Mouse (Mus musculus) thymus, postnatal 25 days (tissue): Measurements from ENCODE around the gene Polr3b.

Source experiments
- DNase-seq: peaks from one replicate; pipeline ENCODE4 v3.0.0; 2022

Gene Polr3b

DNA sequence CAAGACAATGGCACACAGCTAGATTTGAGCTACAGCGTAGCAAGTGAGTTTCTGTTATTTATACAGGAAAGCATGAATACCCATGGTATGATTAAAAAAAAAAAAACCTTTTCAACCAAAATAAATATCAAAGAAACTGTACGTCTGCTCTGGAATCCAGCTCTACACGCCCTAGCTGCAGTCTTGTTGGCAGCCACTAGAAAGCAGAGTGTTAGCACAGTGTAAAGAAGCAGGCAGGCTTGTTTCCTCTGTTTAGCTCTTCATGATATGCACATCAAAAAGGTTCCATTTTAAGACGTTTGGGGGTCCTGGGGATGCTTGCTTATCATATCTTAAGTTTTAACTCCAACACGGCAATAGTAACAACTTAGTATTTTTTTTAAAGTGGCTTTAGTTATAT is 89.8 kb downstream of the Polr3b start:
- DNase-seq, result no peak

DNA sequence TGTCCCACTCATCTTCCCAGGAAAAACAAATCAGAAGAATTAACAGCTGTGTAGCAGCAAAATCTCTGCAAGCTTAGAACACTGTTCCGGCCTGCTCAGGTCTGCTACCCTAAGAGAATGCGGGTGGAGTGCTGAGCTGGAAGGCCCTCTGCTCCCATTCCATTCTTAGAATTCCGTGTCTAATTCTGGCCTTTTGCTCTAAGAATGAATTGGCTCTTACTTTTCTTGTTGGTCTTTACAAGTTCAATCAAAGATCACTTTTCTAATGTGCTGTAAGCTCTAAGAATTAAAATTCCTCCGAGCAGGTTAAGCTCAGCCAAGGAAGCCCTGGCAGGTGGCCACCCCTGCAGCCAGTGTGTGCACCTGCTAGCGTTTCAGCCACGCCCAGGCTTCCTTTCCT is 90.4 kb downstream of the Polr3b start:
- DNase-seq, result no peak

DNA sequence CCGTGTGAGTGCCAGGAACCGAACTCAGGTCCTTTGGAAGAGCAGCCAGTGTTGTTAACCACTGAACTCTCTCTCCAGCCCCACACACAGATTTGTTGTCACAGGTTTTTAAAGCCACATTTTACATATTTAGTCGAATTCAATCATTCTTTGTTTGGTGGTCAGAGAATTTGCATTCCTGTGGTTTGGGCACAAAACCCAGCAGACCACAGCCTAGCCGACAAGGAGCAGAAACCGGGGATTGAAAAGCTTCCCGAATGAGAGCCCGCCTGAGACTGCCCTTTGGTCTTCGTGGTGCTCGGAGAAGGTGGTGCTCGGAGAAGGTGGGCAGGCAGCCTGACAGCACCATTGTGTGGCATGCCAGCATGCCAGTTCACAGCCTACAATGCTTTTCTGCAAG is 91.0 kb downstream of the Polr3b start:
- DNase-seq, result no peak

DNA sequence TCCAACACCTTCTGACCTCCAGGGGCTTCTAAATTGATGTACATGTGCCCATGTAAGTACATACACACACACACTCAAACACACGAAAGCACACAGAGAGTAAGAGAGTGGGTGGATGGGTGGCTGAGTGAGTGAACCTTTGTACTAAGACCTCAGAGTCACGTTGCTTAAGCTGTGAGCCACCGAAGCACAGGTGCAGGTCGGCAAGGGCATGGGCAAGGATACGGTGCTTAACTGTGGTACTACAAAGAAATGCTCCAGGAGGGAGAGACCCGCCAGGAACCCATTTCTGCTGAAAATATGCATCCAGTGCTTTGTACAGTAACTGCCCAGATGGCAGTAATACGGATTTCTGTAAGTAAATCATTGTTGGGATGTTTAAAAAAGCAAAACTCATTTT is 93.5 kb downstream of the Polr3b start:
- no peak for DNase-seq

DNA sequence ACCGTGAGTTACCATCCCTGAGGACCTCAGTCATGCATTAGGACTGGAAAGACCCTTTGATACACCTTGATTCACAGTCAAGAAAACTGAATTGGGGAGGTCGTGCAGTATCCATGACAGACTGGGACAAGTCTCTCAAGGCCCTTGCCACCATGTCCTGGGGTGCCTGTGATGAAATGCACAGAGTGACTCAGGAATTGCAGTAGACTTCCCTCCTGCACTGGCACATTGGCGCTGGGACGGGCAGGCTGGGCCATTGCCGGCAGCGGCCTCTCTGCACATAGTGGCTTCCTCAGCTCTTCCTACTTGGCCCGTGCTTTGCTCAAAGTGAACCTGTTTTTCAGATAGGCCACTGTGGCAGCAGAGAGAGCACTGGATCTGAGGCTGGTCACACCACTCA is 94.5 kb downstream of the Polr3b start:
- DNase-seq, result no peak

DNA sequence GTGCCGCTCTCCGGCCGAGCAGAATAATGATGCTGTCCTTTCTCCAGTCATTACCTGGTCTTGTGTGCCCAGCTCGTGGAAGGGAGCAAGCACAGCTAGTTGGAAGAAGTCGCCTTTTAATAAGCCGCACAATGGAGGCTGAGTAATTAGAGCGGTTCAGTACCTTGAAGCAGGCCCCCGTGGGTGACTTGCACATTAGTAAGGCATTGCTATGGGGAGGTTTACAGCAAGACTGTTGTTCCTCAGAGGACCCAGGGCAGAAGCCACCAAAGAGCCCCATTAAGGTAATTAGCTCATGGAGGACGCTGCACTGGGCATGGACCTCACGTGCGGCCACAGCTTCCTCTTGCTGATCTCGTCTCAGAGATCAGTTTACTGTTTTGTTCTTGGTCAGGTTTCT is 100.6 kb downstream of the Polr3b start:
- no peak for DNase-seq

DNA sequence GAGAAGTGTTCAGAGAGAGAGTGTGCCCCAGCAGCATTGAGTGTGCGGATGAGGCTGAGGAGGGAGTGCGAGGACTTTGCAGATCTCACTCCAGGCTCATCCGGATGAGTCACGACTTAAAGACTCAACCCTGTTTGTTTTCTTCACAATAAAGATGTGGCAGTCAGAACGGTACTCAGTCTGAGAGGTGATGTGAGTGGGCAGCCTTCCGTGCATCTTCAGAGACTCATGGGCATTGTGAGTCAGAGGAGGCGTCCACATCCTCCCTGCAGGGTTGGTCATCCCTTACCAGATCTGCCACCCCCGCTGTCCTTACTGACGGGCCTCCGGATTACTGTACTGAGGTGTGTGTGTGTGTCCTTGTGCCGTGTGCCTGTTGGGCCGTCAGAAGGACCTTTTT is 104.9 kb downstream of the Polr3b start:
- no peak for DNase-seq

DNA sequence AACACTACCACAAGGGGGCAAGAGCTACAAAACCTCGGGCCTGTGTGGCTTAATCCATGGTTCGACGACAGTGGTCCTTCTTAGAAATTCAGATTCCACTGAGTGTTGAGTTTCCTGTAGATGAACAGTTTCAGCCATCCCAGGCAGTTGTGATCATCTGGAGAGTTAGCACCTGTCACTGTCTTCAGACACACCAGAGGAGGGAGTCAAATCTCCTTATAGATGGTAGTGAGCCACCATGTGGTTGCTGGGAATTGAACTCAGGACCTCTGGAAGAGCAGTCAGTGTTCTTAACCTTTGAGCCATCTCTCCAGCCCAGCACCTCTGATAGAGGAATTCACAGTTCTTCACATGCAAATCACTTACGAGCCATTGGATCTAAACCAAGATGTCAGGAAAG is 105.7 kb downstream of the Polr3b start:
- no peak for DNase-seq

DNA sequence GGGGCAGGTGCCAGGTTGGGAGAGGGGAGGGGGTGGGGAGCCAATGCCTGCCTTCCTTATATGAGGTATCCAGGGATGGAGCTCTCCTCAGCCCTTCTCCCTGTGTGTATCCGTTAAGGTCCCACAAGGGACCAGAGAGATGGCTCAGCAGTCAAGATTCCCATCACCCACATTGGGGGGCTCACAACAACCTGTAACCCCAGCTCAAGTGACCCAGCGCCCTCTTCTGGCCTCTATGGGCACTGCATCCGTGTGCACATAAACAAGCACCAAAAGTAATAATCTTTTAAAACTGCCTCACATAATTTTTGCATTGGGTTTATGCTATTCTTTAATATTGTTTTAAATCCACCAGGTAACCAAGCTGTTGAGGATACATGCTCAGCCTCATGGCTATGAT is 108.0 kb downstream of the Polr3b start:
- DNase-seq, result no peak

DNA sequence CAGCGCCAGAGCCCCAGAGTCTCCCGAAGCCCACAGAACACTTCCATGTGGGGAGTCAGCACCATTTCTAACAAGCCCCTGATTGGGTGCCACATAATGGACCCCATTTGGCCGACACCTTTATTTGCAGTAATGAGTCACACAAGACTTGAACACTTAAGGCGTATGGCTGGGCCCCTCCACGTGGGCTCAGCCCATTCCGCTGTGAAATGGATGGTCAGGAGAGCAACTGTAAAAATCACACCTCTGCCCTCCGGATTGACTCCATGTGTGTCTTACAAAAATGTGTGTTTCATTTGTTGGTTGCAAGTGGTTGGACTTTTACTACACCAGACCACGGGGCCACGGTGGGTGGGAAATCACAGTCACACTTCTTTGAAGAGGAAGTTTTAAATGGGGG is 108.9 kb downstream of the Polr3b start:
- no peak for DNase-seq

DNA sequence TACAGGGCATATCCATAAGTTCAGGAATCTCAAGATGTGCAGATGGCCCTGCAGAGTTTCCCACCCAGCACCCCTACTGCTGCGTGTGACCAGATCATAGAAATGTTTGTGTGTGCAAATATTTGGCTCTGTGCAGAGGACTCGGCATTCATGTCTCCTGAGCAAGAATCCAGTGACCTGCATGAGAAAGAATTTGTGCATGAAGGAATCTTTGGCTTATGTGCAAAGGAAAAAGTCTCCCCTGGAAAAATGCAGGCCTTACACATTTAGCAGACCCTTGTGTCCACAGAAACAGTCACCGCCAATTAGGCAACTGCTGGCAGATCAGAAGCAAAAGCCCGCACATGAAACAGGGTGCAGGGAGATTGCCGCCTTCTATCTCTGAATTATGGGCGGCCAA is 111.4 kb downstream of the Polr3b start:
- no peak for DNase-seq

DNA sequence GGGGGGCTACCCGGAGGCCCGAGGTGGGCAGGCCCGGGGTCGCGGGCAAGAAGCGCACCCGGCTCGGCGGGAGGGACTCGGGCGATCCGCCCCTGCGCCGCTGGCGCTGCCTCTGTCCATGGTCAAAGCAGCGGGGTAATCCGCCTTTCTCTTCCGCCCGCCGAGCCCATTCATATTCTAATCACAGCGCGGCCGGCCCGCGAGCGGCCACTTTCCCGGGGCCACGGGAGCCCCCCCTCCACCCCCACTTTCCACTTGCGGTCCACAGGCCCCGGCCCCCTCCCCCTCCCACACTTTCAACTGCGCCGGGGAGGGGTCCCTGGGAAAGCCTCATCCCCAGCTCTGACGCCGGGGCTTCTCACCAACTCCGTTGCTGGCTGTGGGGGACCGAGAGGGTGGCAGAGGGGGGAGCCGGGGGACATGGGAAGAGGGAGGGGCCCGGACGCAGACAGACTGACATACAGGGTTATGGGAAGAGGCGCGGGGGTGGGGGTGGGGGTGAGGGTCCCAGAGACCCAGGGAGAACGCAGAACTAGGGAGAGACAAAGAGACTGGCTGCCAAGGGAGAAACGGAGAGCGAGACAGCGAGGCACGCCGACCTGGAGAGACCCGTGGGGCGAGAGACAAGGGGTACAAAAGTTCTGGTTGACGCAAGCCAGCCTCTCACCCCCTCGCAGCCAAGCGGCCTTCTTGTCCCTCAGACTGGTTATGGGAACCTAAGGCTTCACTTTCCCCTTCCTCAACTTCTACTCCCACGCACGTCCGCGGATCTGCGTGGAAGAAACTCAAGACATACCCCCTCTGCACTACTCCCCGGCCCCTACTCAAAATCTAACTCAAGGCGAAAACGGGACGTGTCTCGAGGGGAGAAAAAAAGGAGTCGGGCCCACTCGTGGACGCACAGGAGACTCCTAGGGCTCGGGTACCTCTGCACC is 133.0 kb downstream of the Polr3b start:
- no peak for DNase-seq

DNA sequence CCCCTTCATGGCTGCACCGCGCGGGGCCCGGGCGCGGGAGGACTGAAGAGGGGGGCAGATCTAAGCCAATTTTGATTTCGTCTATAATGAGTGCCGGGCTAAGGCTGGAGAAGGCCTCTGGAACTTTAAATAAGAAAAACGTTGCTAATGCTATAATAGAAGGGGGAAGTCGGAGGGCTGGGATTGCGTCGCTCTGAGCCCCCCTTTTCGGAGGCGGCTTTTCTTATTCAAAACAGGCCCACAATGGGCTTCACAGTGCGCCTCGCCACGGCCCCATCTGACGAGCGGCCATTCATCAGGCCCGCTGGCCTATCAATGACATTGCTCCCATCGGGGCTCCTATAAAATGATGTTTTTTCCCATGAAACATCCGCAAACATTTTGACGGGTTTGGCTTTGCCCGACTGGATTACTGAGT is 133.7 kb downstream of the Polr3b start, which contains the start of gene Rfx4:
Gene Rfx4, plus strand, starts transcription at position 277 of the 418 bp plus-strand sequence.
- no peak for DNase-seq

DNA sequence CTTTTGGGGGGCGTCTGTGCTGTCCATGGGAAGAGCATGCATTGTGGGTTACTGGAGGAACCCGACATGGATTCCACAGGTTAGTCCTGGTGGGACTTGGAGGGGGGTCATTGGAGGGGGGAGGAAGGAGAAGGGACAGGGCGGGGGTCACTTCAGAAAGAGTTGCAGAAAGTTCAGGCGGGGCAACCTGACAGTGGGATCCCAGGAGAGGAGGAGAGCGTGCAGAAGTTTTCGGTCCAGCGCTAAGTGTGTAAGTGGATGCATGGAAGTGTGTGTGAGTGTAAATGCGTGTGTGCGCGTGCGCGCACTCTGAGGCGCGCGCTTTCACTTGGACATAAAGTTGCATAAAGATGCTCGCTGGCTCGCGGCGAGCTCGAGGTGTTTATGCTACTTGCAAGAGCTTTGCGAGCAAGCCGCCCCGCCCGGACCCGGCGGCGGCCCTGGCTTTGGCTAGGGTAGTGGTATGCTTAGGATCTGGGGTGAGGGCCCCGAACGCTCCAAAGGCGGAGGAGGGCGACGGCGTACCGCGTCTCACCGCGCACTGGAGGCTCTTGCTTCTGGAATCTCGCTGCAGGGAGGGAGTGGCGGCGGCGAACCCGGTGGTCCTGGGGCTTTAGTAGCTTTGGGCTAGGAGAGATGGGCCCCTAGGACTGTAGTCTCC is 134.5 kb downstream of the Polr3b start:
- no peak for DNase-seq

DNA sequence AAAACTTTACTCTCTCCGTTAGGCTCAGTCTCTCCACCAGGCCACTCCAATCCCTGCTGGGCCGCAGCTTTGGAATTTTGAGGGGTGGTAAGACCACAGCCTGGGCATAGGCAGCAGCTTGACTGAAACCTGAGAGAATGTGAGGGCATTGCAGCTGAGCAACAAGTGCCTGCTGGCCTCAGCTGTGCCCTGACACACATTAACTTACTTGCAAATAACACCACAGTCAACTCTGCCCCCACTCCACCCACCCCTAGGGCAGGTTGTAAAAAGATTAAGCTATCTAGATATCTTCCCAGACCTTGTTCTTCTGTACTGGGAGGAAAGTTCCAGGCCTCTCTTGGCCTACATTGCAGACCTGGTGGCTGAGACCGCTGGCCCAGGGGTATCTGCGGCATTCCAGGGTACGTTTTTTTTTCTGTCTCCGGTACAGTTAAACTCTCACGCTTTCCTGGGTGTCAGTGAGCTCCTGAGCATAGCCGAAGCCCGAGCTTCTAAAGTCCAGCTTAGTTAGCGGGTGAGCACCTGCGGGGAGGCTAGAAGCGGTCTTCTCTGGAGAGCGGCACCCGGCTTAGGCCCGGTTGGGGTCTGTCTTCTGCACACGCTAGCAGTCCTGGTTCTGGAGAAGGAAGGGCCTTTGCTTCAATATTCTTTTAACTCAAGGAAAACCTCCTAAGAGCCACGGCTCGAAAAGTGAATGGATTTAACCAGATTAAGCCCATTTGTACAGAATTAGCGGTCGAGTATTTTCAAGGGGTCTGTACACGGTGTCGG is 135.5 kb downstream of the Polr3b start:
- no peak for DNase-seq

DNA sequence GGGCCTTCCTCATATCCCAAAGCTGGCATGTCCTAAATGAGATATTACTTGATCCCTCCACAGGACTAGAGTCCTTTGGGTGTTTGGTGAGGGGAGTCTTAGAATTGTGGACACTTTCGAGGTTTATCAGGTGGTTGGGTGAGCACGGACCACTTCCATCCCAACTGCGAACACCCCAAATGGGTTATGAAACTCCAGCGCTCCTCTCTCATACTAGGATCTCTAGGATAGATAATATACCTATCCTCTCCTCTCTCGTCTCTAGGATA is 136.0 kb downstream of the Polr3b start:
- DNase-seq, result no peak

DNA sequence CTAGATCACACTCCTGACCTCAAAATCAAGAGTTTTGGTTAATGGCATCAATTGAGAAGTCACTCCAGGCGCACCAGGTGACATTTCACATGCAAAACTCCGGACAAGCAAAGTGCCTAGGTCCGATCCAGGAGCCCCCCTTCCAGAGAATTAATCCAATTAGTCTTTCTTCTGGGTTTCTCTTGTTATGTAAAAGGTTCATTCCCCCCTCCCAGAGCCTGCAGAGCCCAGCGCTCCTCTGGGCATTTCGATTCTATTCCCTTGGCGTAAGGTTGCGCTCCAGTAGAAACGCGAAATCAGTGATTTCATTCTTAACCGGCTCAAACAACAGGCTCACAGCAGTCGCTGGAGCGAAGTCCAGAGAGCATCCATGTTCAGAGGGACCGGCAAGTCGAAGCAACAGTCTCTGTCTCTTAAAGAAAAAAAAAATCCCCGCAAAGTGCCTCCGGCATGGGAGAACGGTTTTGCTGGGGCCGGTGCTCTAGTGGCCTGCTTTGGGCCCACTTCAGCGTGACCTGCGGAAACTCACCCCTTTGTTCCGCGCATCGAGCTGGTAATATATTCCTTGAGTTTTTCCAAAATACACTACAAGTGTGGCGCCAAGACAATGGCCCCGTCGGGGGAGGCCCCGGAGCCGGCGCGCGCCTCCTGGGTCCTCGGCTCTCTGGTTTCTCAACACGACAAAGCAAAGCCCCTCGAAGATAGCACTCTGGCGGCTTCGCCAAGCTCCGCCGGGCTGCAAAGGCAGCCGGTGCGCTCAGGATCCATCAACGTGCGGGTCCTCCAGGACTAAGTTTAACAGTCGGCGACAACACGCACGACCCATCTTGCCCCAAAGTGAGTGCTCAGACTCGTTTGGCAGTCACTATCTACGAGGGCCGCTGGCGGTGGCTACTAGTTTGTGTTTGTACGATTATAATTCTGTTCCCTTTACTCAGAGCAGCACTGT is 136.7 kb downstream of the Polr3b start:
- DNase-seq, result no peak

DNA sequence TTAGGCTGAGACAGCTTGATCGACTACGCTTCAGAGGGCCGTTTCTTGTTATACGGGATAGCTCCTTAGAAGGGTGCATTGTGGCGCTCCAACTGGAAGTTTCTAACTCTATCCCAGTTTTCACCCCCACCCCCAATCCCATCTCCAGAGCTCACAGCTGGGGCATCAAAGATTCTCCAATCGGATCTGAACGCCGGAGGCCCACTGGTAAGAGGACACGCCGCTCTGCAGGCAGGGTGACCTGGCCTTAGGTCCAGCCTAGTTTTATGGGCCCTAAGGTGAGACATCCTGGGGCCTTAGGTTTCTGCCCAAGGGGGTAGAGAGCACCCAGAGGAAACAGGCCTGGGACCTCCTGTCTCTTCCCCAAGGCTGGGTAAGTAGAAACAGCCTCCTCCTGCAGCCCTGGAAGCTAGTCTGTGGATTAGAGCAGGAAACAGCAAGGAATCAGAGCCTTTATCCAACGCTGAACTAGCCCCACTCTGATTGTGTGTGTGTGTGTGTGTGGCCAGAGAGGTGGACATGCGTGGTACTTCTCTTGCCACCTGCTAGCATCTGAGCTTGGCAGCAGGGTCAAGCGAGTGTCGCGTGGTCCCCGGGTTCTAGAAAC is 137.5 kb downstream of the Polr3b start:
- DNase-seq, result no peak

DNA sequence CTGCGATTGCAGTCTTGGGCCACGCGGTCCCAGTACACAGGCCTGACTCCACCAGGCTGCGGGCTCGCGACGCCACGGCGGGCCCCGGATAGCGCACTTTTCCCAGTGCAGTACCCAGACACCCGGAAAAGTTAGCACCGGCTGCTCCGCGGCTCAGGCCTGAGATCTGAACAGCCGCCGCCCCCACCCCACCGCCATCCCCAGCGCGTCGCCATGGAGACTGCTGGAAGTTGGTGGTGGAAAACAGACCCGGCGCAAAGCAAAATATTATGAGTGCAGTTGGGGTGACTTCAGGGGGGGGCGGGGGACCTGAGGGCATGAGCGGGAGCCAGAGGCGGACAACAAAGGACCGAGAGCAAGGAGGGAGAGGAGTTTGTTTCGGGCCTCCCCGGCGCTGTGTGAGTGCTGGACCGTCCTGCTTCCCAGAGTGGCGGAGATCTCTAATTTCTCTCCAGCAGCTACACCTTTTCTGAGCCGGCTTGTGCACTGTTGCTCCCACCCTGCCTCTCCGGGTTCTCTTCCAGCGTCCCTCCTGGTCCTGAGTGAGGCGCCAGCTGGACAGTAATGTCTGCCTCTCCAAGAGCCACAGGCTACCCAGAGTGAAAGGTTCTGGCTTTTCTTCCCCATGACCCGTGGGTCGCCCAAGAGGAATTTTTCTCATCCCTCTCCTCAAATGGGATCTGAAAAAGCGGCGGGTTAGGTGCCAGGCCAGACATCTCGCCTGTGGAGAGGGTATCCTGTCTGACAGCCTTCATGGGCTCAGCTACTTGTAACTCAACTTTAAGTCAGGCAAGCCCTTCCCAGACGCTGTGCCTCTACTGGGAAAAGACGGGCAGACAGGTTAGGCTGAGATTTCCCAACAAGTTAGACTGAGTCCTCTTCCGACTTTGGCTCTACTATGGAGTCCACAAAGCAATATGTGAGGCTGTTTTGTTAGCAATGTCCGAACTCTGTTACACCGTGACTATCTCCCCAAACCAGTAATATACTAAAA is 138.3 kb downstream of the Polr3b start:
- no peak for DNase-seq

DNA sequence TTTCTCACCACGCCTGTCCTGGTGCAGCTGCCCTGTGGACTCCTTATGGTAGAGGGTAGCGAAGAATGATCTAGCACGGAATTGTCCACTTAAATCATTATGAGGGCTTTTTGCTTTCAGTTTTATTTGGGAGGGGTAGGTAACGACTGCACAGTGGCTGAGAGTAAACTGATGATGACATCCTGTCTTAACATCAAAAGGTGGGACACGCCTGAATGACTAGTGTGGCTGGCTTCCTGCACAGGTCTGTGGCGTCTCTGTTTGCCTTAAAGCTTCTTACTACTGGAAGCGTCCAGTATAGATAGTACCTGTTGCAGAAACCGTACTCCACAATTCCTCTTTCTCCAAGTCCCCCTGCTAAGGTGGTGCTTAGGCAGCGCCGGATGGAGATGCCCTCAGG is 146.7 kb downstream of the Polr3b start:
- DNase-seq, result no peak
